Mouse (Mus musculus) stomach, embryonic 14.5 days (tissue): ENCODE measurements at regions not wholly inside any gene's neighbourhood (a gene's known extent, or its start where the extent isn't known, plus 50 kb on each side); places are given as distances from the start of the nearest gene placed in this dataset.
A peak's percentile ranks its signal among the peaks of the same experiment; 100 is the strongest.

Experiments used
- ATAC-seq: fragments of 200-750 bp; cut with Nextera tagmentation; 2 replicates; pipeline ENCODE4 v1.8.0; 2017; ENCODE audit warnings: low read depth, moderate TSS enrichment; ENCODE audit not compliant: insufficient number of reproducible peaks, insufficient read depth, low FRiP score
- H3K27ac ChIP-seq: fragments of 300-500 bp; sonication (generic); 2 replicates; pipeline ENCODE4 v1.5.1; 2014; ENCODE audit warnings: mild to moderate bottlenecking, low read length, moderate library complexity, mixed read lengths
- H3K27me3 ChIP-seq: fragments of 300-500 bp; sonication (generic); 2 replicates; pipeline ENCODE4 v1.6.1; 2014; ENCODE audit warnings: low read length, control low read depth, mixed read lengths; ENCODE audit not compliant: control insufficient read depth, insufficient read depth
- H3K36me3 ChIP-seq: fragments of 300-500 bp; sonication (generic); 2 replicates; pipeline ENCODE4 v1.6.1; 2014; ENCODE audit warnings: mild to moderate bottlenecking, control low read depth, low read length, moderate library complexity, mixed read lengths; ENCODE audit not compliant: control insufficient read depth, insufficient read depth
- H3K4me1 ChIP-seq: fragments of 300-500 bp; sonication (generic); 2 replicates; pipeline ENCODE4 v1.6.1; 2014; ENCODE audit warnings: low read length, control low read depth, mixed read lengths; ENCODE audit not compliant: control insufficient read depth, insufficient read depth
- H3K4me2 ChIP-seq: fragments of 300-500 bp; sonication (generic); replicated peaks from 2 replicates; pipeline ENCODE4 v1.6.1; 2014; ENCODE audit warnings: low read depth, low read length, control low read depth
- H3K4me3 ChIP-seq: fragments of 300-500 bp; sonication (generic); 2 replicates; pipeline ENCODE4 v1.5.1; 2014; ENCODE audit warnings: low read depth, low read length, control low read depth
- H3K9ac ChIP-seq: fragments of 300-500 bp; sonication (generic); replicated peaks from 2 replicates; pipeline ENCODE4 v1.6.1; 2014; ENCODE audit warnings: low read depth, mild to moderate bottlenecking, control low read depth, low read length, moderate library complexity, mixed read lengths
- H3K9me3 ChIP-seq: fragments of 300-500 bp; sonication (generic); 2 replicates; pipeline ENCODE4 v1.6.1; 2016; ENCODE audit warnings: low read depth, low read length, control low read depth; ENCODE audit not compliant: control insufficient read depth
- WGBS: fragments of 180-500 bp; shearing (Covaris S2); extraction: QIAGEN DNeasy Blood & Tissue Kit; methylation state at CpG from one replicate; pipeline ENCODE4 v1.1.7; 2014; 5-methylcytosine and 5-hydroxymethylcytosine counted together

DNA sequence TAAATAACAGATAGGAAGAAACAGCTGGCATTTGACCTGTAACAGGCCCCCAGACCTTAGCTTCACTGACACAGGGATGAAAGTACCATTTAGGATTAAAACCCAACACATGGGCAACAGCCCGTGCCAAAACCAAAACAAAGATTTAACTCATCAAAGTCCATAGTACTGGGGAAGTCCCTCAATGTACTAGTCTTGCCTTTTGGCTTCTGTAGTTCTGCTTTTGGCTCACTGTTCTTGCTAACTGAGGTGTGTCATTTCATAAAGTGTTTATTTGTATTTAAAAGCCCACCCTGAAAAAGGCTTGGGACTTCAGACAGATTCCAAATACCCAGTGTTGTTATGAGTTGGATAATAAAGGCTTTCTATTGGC lies 112.0 kb upstream of the Ccser1 start:
- Histone ChIP-seq H3K9ac (no peak overlapping the region), H3K4me2 (0 out of 2 replicates have a peak overlapping the region, but pooled peaks have one; percentile 21), H3K27ac (no peak overlapping the region), H3K9me3 (no peaks in the 10 kb centered on the region), H3K36me3 (no peaks in the 10 kb centered on the region), H3K4me3 (no peak overlapping the region), H3K4me1 (no peaks in the 10 kb centered on the region), H3K27me3 (no peaks in the 10 kb centered on the region)
- WGBS: 21% methylated on average over 1 of the region's 1 CpGs
- ATAC-seq: no peak

DNA sequence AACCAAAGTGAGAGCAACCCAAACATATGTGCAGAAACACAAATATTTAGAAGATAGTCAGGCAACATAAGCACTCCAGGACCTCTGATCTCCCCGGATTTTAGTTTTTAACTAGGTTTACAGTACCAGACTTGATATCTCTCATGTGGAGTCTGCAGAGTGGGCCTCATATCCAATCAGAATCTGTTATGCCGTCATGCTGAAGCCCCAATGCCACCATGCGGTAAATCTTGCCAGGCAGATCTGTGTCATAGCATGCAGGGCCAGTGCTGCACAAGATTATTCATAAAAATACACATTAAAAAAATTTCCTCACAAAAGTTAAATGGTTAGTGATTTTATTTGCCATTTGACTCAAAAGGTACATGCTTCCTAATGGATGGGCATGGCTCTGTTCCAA lies 106.9 kb upstream of the Ccser1 start:
- Histone ChIP-seq H3K27ac (no peak overlapping the region), H3K9me3 (no peaks in the 10 kb centered on the region), H3K4me2 (no peak overlapping the region), H3K9ac (no peak overlapping the region), H3K4me3 (no peak overlapping the region), H3K36me3 (no peaks in the 10 kb centered on the region), H3K27me3 (no peaks in the 10 kb centered on the region), H3K4me1 (no peaks in the 10 kb centered on the region)
- 71% methylated on average over 3 of the region's 3 CpGs for WGBS
- no peak for ATAC-seq

DNA sequence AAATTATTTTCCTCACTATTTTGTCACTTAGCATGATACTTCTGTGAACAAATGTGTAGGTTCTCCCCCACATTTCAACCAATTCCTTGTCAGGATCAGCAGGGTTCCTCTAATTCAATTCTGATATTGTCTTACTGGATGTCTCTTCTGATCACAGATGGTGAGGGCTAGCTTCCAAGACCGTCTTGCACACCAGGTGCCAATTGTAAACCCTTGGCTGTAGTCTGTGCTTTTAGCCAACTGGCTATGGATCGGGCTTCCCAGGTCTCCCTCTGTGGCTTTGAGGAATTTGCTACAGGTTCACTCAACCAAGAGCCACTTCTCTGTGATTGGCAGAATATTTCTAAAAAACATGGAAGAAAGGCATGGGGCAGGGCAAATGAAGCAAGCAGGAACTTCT lies 106.3 kb upstream of the Ccser1 start:
- H3K4me3 ChIP-seq: no peak overlapping the region
- H3K9me3 ChIP-seq: no peaks in the 10 kb centered on the region
- no peaks in the 10 kb centered on the region for H3K36me3 ChIP-seq
- no peak overlapping the region for H3K4me2 ChIP-seq
- no peak overlapping the region for H3K9ac ChIP-seq
- 83% methylated on average over 2 of the region's 2 CpGs for WGBS
- H3K4me1 ChIP-seq: no peaks in the 10 kb centered on the region
- no peak for ATAC-seq
- H3K27ac ChIP-seq: no peak overlapping the region
- no peaks in the 10 kb centered on the region for H3K27me3 ChIP-seq

DNA sequence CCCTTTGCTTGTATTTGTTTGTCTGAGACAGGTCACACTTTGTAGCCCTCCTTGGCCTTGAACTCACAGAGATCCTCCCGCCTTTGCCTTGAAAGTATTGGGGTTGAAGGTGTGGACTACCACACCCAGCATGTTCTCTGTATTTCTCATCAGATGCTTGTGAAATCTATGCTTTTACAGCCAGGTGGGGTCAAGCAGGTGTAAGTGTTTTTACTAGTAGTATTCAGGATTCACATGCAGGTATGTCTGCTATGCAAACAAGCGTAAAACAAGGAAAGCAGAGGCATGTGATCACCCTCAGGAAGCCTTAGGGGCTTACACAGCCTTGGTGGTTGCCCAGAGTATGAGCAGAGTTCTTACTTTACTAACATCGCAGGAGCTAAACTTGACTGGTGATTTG lies 105.4 kb upstream of the Ccser1 start:
- no peaks in the 10 kb centered on the region for H3K27me3 ChIP-seq
- no peak for ATAC-seq
- no peak overlapping the region for H3K27ac ChIP-seq
- H3K9ac ChIP-seq: no peak overlapping the region
- no peak overlapping the region for H3K4me3 ChIP-seq
- no peaks in the 10 kb centered on the region for H3K4me1 ChIP-seq
- H3K36me3 ChIP-seq: no peaks in the 10 kb centered on the region
- H3K9me3 ChIP-seq: no peaks in the 10 kb centered on the region
- WGBS: 85% methylated on average over 3 of the region's 3 CpGs
- H3K4me2 ChIP-seq: no peak overlapping the region

DNA sequence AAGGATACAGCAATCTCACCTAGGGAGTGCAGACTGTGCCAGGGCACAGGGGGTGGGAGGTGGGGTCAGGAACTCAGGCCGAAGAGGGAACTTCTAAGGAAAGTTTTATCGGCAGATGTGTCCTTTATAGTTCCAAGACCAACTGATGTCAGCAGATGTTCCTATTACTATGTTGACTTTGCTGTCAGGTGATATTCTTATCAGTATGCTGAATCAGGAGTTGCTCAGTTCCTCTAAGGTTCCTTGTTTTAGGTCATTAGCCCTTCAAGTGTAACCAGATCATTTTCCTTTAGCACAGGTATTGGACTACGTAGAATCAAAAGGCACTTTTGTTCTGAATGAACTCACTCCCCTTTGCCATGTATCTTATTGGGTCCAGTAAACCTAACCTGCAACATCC lies 101.6 kb upstream of the Ccser1 start:
- Histone ChIP-seq H3K9me3 (no peaks in the 10 kb centered on the region), H3K4me2 (no peak overlapping the region), H3K9ac (no peak overlapping the region), H3K4me1 (no peaks in the 10 kb centered on the region), H3K27me3 (no peaks in the 10 kb centered on the region), H3K36me3 (no peaks in the 10 kb centered on the region), H3K4me3 (no peak overlapping the region), H3K27ac (no peak overlapping the region)
- 68% methylated on average over 3 of the region's 3 CpGs for WGBS
- ATAC-seq: no peak

DNA sequence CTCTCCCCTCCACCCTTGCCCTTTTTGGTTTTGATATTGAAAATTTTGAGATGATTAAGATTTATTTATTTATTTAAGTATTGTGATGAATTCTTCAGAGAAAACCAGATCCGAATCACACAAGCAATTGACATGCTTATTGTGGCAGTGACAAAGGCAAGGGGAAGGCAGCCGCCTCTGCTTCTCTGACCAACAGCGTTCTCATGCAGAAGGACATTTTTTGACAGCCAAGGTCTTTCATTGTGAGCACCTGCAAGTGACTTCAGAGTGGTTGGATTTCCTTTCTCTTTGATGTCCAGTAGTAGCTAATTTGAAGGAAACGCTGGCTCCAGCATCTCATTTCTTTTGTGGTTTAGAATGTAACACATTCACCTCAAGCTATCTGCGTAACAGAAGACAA lies 99.5 kb upstream of the Ccser1 start:
- 89% methylated on average over 5 of the region's 5 CpGs for WGBS
- Histone ChIP-seq H3K27ac (no peak overlapping the region), H3K9ac (no peak overlapping the region)

DNA sequence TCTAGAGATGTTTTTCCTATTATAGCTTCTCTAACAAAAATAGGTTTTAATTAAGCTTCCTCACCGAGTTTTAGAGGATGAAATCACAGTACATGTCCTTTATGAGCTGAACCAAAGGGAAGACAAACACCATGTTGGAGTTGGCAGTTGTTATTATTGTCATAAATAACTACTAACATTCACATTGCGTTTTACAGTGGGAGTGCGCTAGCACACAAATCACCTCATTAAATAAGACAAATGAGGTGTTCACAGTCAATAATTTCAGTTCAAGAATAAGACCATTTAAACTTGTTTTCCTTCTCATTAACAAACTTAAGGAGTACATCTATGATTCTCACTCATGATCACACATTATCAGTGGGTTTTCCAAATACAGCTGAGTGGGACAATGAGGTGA lies 96.8 kb upstream of the Ccser1 start:
- no peak overlapping the region for H3K9ac ChIP-seq
- H3K4me3 ChIP-seq: no peak overlapping the region
- no peaks in the 10 kb centered on the region for H3K4me1 ChIP-seq
- 66% methylated on average over 3 of the region's 3 CpGs for WGBS
- no peaks in the 10 kb centered on the region for H3K27me3 ChIP-seq
- no peak for ATAC-seq
- no peaks in the 10 kb centered on the region for H3K9me3 ChIP-seq
- no peak overlapping the region for H3K4me2 ChIP-seq
- no peaks in the 10 kb centered on the region for H3K36me3 ChIP-seq
- H3K27ac ChIP-seq: no peak overlapping the region

More for the DNA sequence above, 99.5 kb upstream of the Ccser1 start:
- Histone ChIP-seq H3K9me3 (no peaks in the 10 kb centered on the region), H3K4me1 (no peaks in the 10 kb centered on the region), H3K27me3 (no peaks in the 10 kb centered on the region), H3K4me2 (no peak overlapping the region), H3K36me3 (no peaks in the 10 kb centered on the region), H3K4me3 (no peak overlapping the region)
- ATAC-seq: no peak

DNA sequence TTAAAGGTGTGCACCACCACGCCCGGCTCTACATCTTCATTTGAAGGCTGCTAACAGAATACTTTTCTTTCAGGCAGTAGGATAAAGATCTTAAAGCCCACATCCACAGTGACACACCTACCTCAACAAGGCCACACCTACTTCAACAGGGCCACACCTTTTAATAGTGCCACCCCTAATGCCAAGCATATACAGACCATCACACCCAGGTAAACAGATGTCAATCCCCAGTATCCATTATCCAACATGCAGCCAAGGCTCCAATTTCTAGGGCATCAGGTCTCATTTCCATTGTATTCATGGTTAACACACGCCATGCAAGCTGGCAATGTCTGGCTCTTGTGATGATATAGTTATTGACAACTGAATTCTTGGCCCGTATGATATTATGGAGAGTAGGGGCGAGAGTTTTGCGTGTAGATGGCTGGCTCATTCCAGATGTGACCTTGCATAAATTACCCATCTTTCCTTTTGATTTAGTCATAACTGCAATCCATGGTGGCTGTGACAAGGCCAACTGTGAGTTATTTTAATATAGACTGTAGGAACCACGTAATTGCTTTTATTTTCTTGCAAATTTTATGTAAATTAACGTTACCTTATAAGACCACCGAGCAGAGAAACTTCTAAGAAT lies 80.7 kb upstream of the Ccser1 start:
- Histone ChIP-seq H3K27ac (no peak overlapping the region), H3K9me3 (no peaks in the 10 kb centered on the region), H3K36me3 (no peaks in the 10 kb centered on the region), H3K9ac (no peak overlapping the region), H3K4me1 (no peaks in the 10 kb centered on the region), H3K4me2 (no peak overlapping the region), H3K27me3 (no peaks in the 10 kb centered on the region), H3K4me3 (no peak overlapping the region)
- no peak for ATAC-seq
- 88% methylated on average over 9 of the region's 9 CpGs for WGBS

DNA sequence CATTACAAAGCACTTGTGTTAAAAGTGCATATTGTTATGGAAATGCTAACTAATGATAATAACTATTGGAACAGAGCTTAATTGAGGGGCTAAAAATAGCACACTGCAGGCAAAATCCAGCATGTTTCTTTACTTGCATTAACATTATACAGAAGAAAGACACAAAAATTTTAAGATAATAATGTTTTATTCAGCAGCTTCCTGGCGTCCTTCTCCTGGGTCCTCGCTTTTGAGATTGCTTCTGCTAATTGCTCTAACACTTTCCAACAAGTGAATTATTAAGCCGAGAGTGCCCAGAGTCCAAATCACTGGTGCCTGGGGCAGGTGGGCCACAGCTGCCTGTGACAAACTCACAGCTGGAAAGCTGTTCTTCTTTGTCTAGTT lies 80.2 kb upstream of the Ccser1 start:
- Histone ChIP-seq H3K9me3 (no peaks in the 10 kb centered on the region), H3K36me3 (no peaks in the 10 kb centered on the region), H3K9ac (no peak overlapping the region), H3K4me2 (no peak overlapping the region), H3K27me3 (no peaks in the 10 kb centered on the region), H3K4me1 (no peaks in the 10 kb centered on the region), H3K27ac (no peak overlapping the region), H3K4me3 (no peak overlapping the region)
- 40% methylated on average over 3 of the region's 3 CpGs for WGBS
- ATAC-seq: no peak
